Mouse (Mus musculus) retina, postnatal 1 day (tissue): ENCODE results near the gene Olfr524.
A peak's percentile ranks its signal among the peaks of the same experiment; 100 is the strongest.

ENCODE experiments used
- DNase-seq: peaks from one replicate; pipeline ENCODE4 v3.0.0-alpha.2; 2012

The Olfr524 gene

DNA sequence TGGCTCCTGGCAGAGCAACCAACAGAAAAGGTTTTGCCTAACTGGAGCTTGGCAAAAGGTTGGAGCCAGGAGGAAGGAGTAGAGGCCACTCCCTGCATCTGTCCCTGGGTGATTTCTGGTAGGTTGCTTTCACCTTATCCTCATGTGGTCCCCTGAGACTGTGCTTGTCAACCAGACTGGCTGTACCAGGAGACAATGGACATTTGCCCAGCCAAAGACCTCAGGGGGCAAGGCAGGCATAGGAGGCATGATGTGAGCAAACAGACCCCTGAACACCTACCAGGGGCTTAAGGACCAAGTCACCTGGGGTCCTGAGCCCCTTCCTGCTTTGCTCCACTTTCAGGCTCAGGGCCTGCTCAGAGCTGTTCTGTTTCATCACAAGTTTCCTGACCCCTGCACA, at the start of gene Olfr524:
TSS of gene Olfr524 (minus strand) at position 101 of the 400 bp plus-strand sequence.
- DNase-seq: no peak

DNA sequence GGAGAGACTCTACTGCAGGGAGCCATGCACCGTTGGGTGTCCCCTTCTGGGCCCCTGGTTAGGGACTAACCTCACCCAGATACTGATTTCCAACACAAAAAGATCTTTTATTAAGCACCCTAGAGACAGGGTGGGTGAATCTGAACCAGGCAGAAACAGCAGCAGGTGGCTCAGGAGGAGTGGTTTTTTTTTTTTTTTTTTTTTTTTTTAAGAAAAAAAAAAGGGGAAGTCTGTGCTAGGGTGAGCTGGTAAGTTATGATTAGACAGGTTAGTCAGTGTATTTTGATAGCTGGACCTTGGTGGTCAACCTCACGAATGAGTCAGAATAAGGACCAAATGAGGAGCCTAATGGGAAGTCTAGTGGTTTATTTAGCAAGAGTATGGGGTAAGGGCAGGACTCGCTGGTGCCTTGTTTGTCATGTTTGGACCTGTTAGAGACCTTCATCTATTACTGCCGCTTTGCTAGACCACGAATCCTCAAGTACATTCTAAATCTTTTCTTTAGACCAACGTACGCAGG, 48.1 kb upstream of the Olfr524 start:
- DNase-seq: no peak

GRCm38 (mm10) chr7:140247216-140247615, 41.5 kb upstream of the Olfr524 start, which contains the start of gene 5830411N06Rik:
Gene 5830411N06Rik (plus strand): TSS chr7:140247284.
- DNase-seq: no peak

DNA sequence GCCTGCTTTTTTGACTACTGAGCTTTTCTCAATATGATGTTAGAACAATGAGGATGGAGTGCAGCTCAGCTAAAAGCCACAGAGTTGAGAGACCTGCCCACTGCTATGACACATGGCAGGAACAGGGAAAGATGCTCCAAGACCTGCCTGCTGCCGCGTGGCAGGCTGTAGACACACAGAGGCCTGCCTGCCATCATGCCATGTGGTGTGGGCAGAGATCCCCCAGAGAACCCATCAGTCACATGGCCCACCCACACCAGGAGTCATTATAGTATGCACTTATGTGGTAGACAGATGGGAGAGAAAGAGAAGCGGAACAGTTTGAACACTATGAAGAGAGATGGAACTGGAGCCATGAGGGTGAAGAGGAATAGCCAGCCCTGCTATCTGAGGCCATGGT, 27.9 kb upstream of the Olfr524 start:
- no peak for DNase-seq

DNA sequence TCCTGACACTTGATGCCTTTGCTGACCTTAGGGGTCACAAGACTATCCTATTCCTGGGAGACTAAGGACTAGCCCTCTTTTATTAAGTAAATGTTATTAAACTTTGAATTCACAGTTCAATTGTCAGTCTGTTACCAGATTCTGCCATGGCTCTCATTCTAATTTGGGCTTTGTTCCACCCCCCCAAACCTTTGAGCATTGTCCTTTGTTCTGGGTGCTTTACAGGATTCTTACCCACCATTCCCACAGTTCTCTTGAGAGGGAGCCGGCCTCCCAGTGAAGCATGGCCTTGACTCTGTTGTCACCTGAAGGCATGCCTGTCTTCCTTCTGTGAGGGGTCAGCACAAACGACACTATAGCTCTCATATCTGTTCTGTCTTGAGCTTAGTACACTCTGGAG, 25.3 kb upstream of the Olfr524 start:
- DNase-seq: no peak

DNA sequence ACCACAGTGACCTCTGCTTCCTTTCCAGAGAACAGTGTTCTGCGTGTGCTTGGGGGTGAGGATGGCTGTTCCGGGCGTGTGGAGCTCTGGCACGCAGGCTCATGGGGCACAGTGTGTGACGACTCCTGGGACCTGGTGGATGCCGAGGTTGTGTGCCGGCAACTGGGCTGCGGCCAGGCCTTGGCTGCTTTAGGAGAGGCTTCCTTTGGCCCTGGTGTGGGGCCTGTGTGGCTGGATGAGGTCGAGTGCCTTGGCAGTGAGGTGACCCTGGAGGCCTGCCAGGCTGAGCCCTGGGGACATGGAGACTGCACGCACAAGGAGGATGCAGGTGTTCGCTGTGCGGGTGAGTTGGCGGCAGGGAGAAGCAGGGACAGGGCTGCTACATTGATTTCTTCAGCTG, 22.7 kb upstream of the Olfr524 start:
- DNase-seq: no peak

DNA sequence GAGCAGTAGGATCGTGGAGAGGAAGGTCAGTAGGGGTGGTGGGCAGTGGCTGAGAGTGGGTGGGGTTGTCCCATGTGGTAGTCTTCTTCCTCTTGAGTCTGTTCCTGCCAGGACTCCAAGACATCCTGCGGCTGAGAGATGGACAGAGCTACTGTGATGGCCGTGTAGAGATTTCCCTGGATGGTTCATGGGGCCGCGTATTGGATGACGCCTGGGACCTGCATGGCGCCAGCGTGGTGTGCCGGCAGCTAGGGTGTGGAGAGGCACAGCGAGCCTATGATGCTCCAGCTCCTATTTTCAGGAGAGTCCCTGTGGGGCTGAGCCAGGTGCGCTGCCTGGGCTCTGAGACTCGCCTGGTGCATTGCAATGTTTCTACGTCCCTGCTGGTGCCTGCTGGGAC, 18.4 kb upstream of the Olfr524 start:
- DNase-seq: no peak

DNA sequence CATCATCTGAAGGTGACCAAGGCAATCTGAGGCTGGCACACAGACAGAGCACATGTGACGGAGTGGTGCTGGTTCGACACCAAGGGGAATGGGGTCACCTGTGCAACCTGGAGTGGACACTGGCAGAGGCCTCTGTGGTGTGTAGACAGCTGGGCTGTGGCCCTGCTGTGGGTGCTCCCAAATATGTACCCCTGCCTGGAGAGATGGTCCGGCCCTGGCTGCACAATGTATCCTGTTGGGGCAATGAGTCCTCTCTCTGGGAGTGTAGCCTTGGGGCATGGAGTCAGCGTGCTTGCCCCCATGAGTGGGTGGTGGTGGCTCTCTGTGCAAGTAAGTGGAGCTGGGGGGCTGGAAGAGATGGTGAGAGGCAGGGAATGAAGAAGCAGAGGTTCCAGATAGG, 14.6 kb upstream of the Olfr524 start:
- DNase-seq: no peak

- no peak for DNase-seq
Measured at GRCm38 (mm10) chr7:140219268-140219667, 13.5 kb upstream of the Olfr524 start.

- DNase-seq: no peak
Measured at GRCm38 (mm10) chr7:140217967-140218366, 12.2 kb upstream of the Olfr524 start, which contains the start of gene Cd163l1. Gene Cd163l1 (plus strand): TSS chr7:140218267.

DNA sequence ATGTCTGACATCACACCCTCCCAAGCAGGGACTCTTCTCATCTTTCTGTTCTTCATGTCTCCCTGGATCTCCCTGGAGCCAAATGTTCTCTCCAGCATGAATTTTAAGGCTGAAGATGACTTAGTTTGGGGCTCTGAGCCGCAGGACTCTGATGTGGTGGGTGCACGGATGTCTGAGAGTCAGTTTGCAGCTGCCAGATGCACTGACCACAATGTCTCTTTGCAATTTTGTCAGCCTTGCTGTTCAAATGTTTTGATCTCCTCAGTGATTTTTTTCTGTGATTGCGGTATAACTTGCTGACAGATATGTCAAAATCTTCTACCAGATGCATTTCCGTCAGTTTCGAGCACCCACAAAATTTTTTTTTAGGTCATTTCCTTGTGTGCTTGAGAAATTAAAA, 8.1 kb upstream of the Olfr524 start:
- no peak for DNase-seq

DNA sequence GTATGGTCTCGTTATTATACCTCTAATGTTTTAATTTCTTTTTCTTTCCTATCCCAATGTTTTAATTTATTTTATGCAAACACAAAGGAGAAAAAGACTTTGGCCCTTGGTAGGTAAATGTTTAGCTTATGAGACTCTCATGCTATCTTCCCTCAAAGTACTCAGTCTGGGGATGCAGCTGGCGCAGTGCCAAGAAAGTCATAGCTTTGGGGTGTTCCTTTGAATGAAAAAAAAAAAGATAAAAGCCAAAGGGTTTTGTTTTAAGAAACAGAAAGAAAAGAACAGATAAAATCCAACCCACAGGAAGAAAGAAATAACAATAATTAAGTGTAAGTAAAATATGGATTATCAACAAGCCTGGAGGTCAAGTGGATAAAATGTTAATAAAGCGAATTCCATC, 2.9 kb upstream of the Olfr524 start:
- DNase-seq: no peak

DNA sequence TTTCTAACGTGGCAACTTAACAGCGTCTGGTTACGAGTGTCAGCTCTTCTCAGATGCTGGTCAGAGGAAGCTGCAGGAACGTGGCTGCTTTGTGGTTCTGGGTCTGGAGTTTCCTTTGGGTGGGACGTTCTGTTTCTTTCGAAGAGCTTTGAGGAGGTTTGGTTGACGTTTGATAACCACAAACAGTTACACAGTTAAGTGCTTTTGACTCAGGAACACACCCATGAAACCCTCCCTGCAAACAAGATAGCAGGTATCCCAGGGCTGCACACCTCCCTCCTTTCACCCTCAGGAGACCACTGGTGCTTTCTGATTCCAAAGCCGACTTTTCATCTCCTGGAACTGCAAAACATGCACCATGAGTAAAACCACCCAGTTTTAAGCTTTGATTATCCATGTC, 2.4 kb upstream of the Olfr524 start:
- DNase-seq: no peak

GRCm38 (mm10) chr7:140206904-140207303, 1.1 kb upstream of the Olfr524 start:
- DNase-seq: no peak

DNA sequence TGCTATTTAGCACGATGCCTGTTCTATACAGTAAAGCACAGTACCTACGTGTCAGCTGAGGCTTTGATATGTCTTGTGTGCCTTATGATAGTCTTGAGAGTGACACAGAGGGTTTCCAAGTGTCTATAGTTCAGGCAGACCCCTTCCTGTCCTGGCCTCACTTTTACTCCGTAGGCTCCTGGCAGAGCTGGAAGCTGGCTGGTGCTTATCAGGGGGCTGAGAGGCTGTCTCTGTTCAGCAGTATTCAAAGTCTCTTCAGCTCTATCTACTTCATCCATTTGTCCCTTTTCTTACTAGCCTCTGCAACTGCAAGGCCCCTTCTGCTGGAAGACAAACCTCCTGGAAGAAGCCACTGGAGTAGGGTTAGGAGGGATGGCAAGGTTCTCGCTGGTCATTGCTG, 4.7 kb downstream of the Olfr524 start:
- no peak for DNase-seq

- no peak for DNase-seq
Measured at GRCm38 (mm10) chr7:140196002-140196401, 9.8 kb downstream of the Olfr524 start.

- DNase-seq: no peak
Measured at GRCm38 (mm10) chr7:140194031-140194430, 11.7 kb downstream of the Olfr524 start.

- DNase-seq: no peak
Measured at GRCm38 (mm10) chr7:140192851-140193250, 12.9 kb downstream of the Olfr524 start.

DNA sequence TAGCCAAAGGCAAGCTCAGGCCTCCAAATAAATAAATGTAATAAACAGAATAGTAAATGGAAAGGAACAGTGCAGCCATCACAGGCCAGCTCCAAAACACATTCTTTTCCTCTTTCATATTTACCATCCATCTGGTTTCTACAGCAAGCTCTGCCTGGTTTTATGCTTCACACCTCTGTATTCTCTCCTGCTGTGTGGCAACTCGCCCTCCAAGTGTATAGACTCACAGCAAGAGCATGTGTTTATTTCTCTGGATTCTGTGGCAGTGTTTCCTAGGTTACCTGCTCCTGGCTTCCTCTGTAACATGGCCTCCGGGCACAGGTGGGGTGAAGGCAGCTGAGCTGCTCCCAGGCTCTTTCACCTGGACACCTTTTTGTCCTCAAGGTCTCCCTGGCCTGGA, 13.3 kb downstream of the Olfr524 start:
- DNase-seq: no peak

DNA sequence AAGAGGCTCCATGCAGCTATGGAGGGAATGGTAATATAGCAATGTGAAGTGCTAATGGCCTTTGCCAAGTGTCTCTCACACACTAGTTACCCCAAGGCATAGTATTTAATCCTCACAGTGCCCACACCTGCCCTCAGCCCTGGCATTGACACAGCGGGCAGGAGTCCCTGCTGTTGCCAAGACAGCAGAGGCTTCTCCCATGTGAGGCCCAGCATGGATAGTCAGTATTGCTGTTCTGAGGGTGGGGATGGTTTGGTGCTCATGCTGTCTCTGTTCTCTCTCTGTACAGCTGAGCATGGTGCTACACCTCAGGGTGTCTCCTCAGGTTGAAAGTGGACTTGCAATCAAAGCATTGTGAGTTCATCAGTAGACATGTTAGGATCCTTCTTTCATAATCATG, 15.3 kb downstream of the Olfr524 start:
- no peak for DNase-seq

DNA sequence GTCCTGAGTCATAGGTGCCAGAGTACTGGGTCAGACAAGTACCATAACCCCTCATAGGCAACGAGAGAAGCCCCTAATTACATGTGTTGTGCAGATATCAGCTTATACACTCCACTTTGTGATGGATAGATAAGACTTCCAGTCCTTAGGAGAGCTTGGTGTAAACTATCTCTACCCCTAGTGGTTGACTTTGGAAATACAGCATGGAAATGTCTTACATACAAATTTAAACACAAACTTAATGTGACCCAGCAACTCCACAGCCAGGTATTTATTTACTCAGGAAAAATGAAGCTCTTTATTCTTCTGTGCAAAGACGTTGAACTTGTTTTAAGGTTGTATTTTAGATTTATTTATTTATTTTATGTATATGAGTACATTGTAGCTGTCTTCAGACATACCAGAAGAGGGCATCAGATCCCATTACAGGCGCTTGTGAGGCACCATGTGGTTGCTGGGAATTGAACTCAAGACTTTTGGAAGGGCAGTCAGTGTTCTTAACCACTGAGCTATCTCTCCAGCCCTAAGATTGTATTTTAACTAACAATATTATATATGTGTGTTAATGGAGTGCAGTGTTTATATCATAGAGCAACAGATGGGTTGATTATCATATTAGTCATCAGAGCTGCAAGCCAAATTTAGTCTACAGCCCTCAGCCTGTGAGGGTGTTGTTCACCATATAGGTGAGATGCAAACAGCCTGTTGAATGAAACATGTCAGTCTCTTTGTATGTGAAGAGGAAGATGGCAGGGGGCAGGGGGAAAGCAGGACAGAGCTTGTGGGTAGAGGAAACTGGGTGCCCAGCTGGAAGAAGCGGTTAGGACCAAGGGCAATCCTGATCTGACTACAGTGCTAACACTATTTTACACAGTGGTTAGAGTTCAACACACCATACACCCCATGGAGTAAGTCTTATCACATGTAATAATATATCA, 17.1 kb downstream of the Olfr524 start:
- peak; percentile 59 for DNase-seq

- DNase-seq: no peak
Measured at GRCm38 (mm10) chr7:140187721-140188390, 17.9 kb downstream of the Olfr524 start.

DNA sequence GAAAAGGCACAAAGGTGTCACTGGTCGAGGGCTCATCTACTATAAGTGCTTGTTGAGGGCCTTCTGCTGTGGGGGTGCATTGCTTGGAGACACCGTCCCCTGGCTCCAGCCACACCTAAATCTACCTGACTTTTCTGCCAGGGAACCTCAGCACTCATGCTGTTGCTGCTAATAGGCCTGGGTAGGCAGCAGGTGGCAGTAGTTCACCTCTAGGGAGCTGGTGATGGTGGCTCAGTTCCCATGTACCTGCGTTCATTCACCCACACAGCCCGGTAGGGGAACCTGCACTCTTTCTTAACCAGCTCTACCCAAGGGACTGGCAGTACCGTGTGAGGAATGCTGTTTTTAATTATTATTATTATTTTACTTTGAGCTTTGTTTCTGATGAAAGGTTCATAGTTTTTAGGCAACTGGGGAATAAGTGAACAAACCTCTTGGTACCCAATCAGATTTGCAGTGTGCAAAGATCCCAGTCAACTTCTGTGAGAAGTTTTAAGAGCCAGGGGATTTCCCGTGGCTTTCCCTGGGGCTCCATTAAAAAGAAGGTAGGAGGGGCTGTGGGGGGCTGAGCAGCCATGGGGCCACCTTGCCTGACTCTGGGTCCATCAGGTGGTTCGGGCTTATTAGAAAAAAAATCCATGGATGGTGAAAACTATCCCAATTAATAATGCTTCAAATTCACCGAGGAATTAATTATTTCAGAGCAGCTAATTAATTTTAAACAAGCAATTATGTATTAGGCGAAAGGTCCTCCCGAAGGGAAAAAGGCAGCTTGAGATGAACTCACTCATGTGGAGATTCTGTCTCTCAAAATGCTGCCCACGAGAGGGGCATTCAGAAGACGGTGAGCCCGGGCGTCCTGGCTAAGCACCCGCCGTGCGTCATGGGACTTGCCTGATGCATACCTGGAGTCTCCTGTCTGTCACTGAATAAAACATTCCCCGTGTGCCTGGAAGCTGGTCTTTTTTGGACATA, 18.8 kb downstream of the Olfr524 start:
- DNase-seq: no peak
